Mouse (Mus musculus) heart, adult 2 months (tissue): ENCODE measurements around the gene Galnt15.

Experiments
- CTCF ChIP-seq: fragments of 200-600 bp; IDR thresholded peaks from 2 replicates; pipeline ENCODE4 v1.8.1; 2022; ENCODE audit warnings: antibody characterized with exemption, mild to moderate bottlenecking, moderate library complexity
- EP300 ChIP-seq: fragments of 200-500 bp; IDR thresholded peaks from 2 replicates; pipeline ENCODE4 v1.6.1; 2011; ENCODE audit warnings: low read depth, low read length, control low read depth; ENCODE audit not compliant: insufficient read depth

DNA sequence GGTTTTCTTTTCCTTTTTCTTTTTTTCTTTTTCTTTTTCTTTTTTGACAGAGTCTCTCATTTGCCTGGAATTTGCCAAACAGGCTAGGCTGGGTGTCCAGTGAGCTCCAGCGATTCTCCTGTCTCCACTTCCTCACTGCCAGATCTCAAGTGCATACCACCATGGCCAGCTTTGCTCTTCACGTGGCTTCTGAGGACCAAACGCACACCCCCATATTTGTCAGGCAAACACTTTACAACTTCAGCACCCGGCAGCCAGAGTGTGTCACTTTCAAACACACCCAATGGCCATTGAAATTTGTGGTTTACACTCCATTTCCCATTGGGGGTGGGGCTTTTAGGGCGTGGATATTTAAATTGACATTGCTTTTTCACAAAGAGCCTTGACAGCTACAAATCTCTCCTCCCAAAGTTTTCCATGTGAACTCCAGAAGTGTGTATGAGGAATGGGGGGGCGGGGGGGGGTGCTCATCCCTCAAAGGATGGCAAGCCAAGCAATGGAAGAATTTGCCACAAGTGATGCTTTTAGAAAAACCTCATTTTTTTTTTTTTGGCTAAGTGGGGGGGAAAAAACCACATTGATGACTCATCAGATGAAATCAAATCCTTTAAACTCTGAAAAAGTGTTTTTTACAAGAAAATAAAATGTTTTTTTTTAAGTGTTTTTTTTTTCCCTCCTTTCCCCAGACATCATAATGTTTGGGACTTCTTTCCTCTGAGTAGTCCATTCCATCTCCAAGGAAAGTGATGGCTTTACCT is 17.1 kb upstream of the Galnt15 start:
- no peak for TF ChIP-seq EP300
- no peak for TF ChIP-seq CTCF
